Mouse (Mus musculus): ENCODE data around the gene Stac2.

GRCm38 (mm10) chr11:97996691-97997090 is 56.6 kb downstream of the Stac2 start:
- TF ChIP-seq CTCF (IDR thresholded peaks at IDR 0.05; ENCODE audit: control insufficient read depth, insufficient read depth, low read length), result no peak
- no peak for TF ChIP-seq POLR2A (IDR thresholded peaks at IDR 0.05; ENCODE audit: borderline replicate concordance, control insufficient read depth, low read depth, low read length)

Measured in bone marrow, adult 2 months (tissue).